Mouse (Mus musculus) liver, embryonic 12.5 days (tissue): Measurements from ENCODE around the gene Olfr309. TPM values are rescaled to one million over a fixed set of nuclear protein-coding genes. Genes with fewer than 3 reads are reported as not detected.
"Not testable (repeated sequence)": the region's sequence is repeated elsewhere in the genome, so short reads cannot be mapped to it uniquely, and the experiment has no call there.

ENCODE experiments used
- ATAC-seq: fragments of 200-750 bp; cut with Nextera tagmentation; 2 replicates; pipeline ENCODE4 v1.8.0; 2017; ENCODE audit warnings: moderate number of reproducible peaks, mild to moderate bottlenecking, moderate library complexity
- H3K27ac ChIP-seq: fragments of 300-500 bp; sonication (generic); 2 replicates; pipeline ENCODE4 v1.5.1; 2016; ENCODE audit warnings: mild to moderate bottlenecking
- H3K27me3 ChIP-seq: fragments of 300-500 bp; sonication (generic); replicated peaks from 2 replicates; pipeline ENCODE4 v1.6.1; 2016; ENCODE audit warnings: mild to moderate bottlenecking, moderate library complexity
- H3K36me3 ChIP-seq: fragments of 300-500 bp; sonication (generic); 2 replicates; pipeline ENCODE4 v1.6.1; 2016; ENCODE audit warnings: mild to moderate bottlenecking, moderate library complexity
- H3K4me1 ChIP-seq: fragments of 300-500 bp; sonication (generic); 2 replicates; pipeline ENCODE4 v1.6.1; 2016
- H3K4me2 ChIP-seq: fragments of 300-500 bp; sonication (generic); 2 replicates; pipeline ENCODE4 v1.6.1; 2016; ENCODE audit warnings: mild to moderate bottlenecking, moderate library complexity
- H3K4me3 ChIP-seq: fragments of 300-500 bp; sonication (generic); 2 replicates; pipeline ENCODE4 v1.5.1; 2016; ENCODE audit warnings: mild to moderate bottlenecking, moderate library complexity
- H3K9ac ChIP-seq: fragments of 300-500 bp; sonication (generic); 2 replicates; pipeline ENCODE4 v1.6.1; 2016; ENCODE audit warnings: mild to moderate bottlenecking, moderate library complexity
- H3K9me3 ChIP-seq: fragments of 300-500 bp; sonication (generic); replicated peaks from 2 replicates; pipeline ENCODE4 v1.6.1; 2016; ENCODE audit warnings: mild to moderate bottlenecking, moderate library complexity
- WGBS: fragments of 180-500 bp; shearing (Covaris S2); methylation state at CpG from one replicate; pipeline ENCODE4 v1.1.7; 2016; ENCODE audit not compliant: insufficient replicate concordance; 5-methylcytosine and 5-hydroxymethylcytosine counted together
- microRNA-seq: library from miRNA; unstranded; fragments of <30 nt; microRNA quantifications from one replicate; pipeline ENCODE4, GENCODE M21; 2017
- polyA plus RNA-seq: library from polyadenylated mRNA; unstranded; fragments of >200 nt; fragmentation: Nextera tagmentation; extraction: Ambion mirVana; gene quantifications from 2 replicates; pipeline ENCODE4 v1.2.1, GENCODE M21; 2016

Gene Olfr309
- not detected in 2 replicates for polyA plus RNA-seq

DNA sequence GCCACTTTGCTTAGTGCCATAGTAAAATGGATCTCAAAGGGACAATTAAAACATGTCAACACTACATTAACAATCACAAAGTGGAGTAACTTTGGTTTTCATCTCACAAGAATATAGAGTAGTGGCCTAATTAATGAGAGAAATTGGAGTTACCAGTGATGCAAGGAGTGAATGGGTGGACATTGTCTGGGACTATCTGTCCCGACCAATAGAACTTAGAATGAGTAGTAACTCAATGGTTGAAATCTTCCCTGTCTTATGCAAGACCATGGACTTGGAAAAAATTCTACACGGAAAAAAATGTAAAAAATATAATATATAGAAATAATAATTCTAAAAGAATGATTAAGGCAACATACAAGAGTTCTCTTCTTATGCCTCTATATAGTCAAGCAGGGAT lies at the start of gene Olfr309:
Gene Olfr309 (minus strand): TSS at position 101 of the 400 bp plus-strand sequence.
- Histone ChIP-seq H3K9ac (no peak within 1 kb of the TSS), H3K9me3 (no peaks in the 10 kb centered on the region), H3K27ac (no peak within 1 kb of the TSS), H3K4me1 (no peaks in the 10 kb centered on the region), H3K4me2 (no peak within 1 kb of the TSS), H3K4me3 (no peak within 1 kb of the TSS), H3K36me3 (no peaks in the 10 kb centered on the region), H3K27me3 (no peaks in the 10 kb centered on the region)
- WGBS = 49% methylated on average over 2 of the region's 2 CpGs
- ATAC-seq = no peak

DNA sequence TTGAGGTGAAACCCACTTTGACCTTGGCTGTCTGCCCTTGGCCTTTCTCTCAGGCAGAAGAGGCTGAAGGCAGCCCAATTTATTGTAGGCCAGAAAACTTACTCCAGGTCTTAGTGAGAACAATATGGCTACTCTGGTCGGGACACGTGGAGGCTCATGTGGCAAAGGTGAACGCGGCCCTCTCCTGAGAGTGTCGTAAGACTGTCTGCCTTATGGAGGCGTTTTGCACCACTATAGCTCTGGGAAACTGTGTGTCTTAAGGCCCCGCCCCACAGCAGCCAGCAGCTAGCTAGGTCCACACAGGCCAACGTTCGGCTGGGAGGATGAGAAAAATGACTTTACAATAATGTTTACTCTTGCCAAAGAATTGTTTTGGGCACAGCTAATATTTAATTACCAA lies 32.8 kb upstream of the Olfr309 start:
- not testable (repeated sequence) for H3K4me3 ChIP-seq, H3K36me3 ChIP-seq, H3K9ac ChIP-seq, H3K4me1 ChIP-seq, H3K4me2 ChIP-seq, ATAC-seq, H3K9me3 ChIP-seq, H3K27me3 ChIP-seq, H3K27ac ChIP-seq
- WGBS = 79% methylated on average over 9 of the region's 9 CpGs

DNA sequence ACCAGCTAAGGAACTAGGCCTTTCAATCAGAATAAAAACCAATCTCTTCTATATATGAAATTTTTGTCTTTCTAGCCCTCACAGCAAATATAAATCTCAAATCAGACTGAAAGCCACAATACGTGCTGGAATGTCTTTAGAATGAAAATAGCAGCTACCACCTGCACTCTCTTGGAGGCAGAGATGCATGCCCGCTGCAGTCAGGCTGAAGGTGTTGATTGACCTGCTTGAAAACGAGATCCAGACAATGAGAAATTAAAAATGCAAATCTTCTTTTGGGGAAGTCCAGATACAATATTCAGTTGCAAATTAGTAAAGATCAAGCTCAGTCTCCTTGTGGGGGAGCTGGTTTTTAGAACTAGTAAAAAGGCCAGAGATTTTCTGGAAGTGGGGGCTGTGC lies 30.7 kb upstream of the Olfr309 start:
- Histone ChIP-seq H3K4me1 (no peaks in the 10 kb centered on the region), H3K4me3 (no peak overlapping the region), H3K4me2 (no peak overlapping the region), H3K27me3 (no peaks in the 10 kb centered on the region), H3K27ac (no peak overlapping the region), H3K9me3 (no peaks in the 10 kb centered on the region), H3K9ac (no peak overlapping the region), H3K36me3 (no peaks in the 10 kb centered on the region)
- ATAC-seq = no peak
- 53% methylated on average over 3 of the region's 3 CpGs for WGBS

DNA sequence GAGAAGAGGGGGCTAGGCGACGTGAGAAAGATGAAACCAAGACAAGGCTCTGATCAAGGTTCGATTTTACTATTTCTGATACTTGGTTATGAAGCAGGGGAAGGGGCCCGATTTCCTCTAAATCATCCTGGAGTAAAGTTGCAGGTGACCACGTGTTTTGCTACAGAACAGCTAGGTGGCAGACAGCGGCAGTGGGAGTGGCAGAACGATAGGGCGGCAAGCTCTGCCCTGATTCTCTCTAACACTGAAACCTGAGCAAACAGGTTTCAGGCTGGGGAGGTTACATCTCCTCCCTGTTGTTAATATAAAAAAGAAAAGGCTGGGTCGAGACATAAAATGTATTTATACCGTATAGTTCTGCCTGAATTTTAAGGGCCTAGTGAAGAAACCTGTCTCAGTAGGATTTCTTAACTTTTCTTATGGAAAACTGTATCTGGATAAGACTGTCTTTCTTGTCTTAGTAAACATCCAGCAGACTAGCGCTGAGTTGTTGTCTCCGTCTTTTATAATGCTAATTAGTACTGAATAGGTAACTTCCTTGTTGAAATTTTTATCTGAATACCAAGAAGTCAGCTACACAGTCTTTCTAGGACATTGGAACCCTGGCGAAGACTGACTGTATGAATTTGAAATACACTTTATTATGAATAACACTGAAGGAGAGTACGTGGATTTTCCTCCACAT lies 29.5 kb upstream of the Olfr309 start:
- Histone ChIP-seq H3K4me3 (no peak overlapping the region), H3K9ac (no peak overlapping the region), H3K27ac (no peak overlapping the region), H3K4me1 (no peaks in the 10 kb centered on the region), H3K9me3 (no peaks in the 10 kb centered on the region), H3K4me2 (no peak overlapping the region), H3K36me3 (no peaks in the 10 kb centered on the region), H3K27me3 (no peaks in the 10 kb centered on the region)
- no peak for ATAC-seq
- WGBS = 57% methylated on average over 14 of the region's 14 CpGs

DNA sequence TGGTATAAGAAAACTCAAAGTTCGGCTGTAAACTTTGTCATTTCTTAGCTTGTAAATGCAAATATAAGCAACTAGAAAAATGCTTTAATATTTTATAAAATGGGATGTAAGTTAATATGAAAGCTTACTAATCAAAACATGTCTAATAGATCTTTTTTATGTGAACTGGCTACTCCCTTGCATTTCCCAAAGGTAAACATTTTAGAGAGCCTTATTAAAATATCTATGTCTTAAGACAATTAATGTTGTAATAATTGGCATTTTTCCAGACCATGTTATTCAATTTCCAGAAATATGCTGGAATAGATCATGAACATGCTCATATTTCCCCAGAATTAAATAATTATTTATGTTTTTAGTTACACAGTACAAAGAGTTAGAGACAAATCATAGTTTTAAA lies 24.0 kb upstream of the Olfr309 start, which contains the start of gene Olfr307:
Gene Olfr307 (minus strand): TSS at position 101 of the 400 bp plus-strand sequence.
- Histone ChIP-seq H3K9me3 (no peaks in the 10 kb centered on the region), H3K4me1 (no peaks in the 10 kb centered on the region), H3K4me2 (no peak within 1 kb of the TSS), H3K36me3 (no peaks in the 10 kb centered on the region), H3K4me3 (no peak within 1 kb of the TSS), H3K9ac (no peak within 1 kb of the TSS), H3K27me3 (no peaks in the 10 kb centered on the region), H3K27ac (no peak within 1 kb of the TSS)
- no peak for ATAC-seq
- 42% methylated on average over 1 of the region's 1 CpGs for WGBS

DNA sequence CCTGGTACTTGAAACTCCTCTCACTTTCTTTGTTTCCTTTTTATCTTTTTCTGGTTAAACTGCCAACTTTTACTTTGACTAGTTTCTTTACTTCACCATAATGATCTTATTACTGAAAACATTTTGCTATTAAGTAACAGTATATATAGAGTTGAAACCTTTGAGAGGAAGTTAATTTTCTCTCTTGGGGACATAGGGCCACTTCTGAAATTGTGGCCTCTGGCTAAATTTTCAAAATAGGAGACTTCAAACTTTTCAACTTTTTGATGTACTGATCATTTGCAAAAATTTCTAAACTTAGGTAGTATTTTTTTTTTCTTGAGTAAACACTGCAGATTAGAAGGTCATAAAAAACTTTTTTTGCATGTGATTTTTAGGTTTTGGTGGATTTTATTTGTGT lies 12.0 kb upstream of the Olfr309 start, which contains the start of gene Olfr308:
Gene Olfr308 (minus strand): TSS at position 101 of the 400 bp plus-strand sequence.
- no peaks in the 10 kb centered on the region for H3K4me1 ChIP-seq
- ATAC-seq = no peak
- H3K9me3 ChIP-seq = no peaks in the 10 kb centered on the region
- H3K27me3 ChIP-seq = no peaks in the 10 kb centered on the region
- H3K4me2 ChIP-seq = no peak within 1 kb of the TSS
- no peak within 1 kb of the TSS for H3K4me3 ChIP-seq
- H3K9ac ChIP-seq = no peak within 1 kb of the TSS
- H3K36me3 ChIP-seq = no peaks in the 10 kb centered on the region
- no peak within 1 kb of the TSS for H3K27ac ChIP-seq

DNA sequence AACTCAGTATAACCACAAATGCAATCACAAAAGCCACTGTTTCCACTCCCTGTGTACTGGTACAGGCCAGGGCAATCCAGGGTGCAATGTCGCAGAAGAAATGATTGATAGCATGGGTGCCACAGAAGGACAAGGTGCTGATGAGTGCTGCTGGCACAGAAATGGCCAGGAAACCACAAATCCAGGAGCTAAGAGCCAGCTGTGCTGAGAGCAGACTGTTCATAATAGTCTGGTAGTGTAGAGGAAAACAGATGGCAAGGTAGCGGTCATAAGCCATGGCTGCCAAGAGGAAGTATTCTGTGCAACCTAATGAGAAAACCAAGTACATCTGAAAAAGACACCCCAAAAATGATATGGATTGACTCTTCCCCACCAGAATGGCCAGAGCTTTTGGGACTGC lies 7.8 kb upstream of the Olfr309 start:
- no peak for ATAC-seq
- Histone ChIP-seq H3K4me3 (no peak overlapping the region), H3K27me3 (no peaks in the 10 kb centered on the region), H3K4me1 (no peaks in the 10 kb centered on the region), H3K4me2 (no peak overlapping the region), H3K9me3 (no peaks in the 10 kb centered on the region), H3K36me3 (no peaks in the 10 kb centered on the region), H3K27ac (no peak overlapping the region), H3K9ac (no peak overlapping the region)
- WGBS = 81% methylated on average over 2 of the region's 2 CpGs

DNA sequence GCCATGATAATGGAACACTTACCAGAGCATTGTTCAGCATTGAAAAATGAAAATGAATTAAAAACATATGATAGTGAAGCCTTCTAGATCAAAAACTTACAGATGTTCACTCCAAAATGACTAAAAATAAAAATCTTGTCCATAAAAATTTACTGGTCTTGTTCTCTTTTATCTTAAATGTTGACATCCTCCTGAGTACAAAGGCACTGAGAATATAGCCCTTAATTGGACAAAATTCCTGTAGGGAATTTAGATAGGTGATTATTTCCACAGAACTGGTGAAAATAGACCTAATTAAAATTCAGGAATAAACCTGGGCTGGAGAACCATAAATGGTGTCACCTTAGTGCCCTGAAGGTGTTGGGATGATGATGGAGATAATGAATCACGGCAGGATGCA lies 36.4 kb downstream of the Olfr309 start, which contains the start of gene Olfr310:
Gene Olfr310 (minus strand): TSS at position 101 of the 400 bp plus-strand sequence.
- Histone ChIP-seq H3K9ac (no peak within 1 kb of the TSS), H3K4me3 (no peak within 1 kb of the TSS), H3K27me3 (no peaks in the 10 kb centered on the region), H3K36me3 (no peaks in the 10 kb centered on the region), H3K4me1 (no peaks in the 10 kb centered on the region), H3K9me3 (no peaks in the 10 kb centered on the region), H3K27ac (no peak within 1 kb of the TSS), H3K4me2 (no peak within 1 kb of the TSS)
- 61% methylated on average over 1 of the region's 1 CpGs for WGBS
- ATAC-seq = no peak

Small RNAs within 50 kb of the gene (microRNA-seq; reads per million reads assigned to microRNA genes)
- gene Gm23192 = not detected

Other genes starting within 250 kb of the Olfr309 start
- not detected in 2 replicates for gene Vmn2r75, start 141.9 kb downstream of the Olfr309 start, polyA plus RNA-seq
- not detected in 2 replicates for gene Vmn2r76, start 67.4 kb downstream of the Olfr309 start, polyA plus RNA-seq
- not detected in 2 replicates for gene Olfr310, start 36.5 kb downstream of the Olfr309 start, polyA plus RNA-seq
- gene Olfr308, start 11.9 kb upstream of the Olfr309 start, polyA plus RNA-seq = not detected in 2 replicates
- gene Olfr307, start 23.9 kb upstream of the Olfr309 start, polyA plus RNA-seq = not detected in 2 replicates
- gene Olfr305, start 53.2 kb upstream of the Olfr309 start, polyA plus RNA-seq = not detected in 2 replicates
- gene Olfr304, start 73.0 kb upstream of the Olfr309 start, polyA plus RNA-seq = not detected in 2 replicates
- not detected in 2 replicates for gene Olfr303, start 84.1 kb upstream of the Olfr309 start, polyA plus RNA-seq
- gene Olfr301, start 90.1 kb upstream of the Olfr309 start, polyA plus RNA-seq = not detected in 2 replicates
- gene Olfr299, start 146.2 kb upstream of the Olfr309 start, polyA plus RNA-seq = not detected in 2 replicates
- gene Olfr298, start 178.8 kb upstream of the Olfr309 start, polyA plus RNA-seq = not detected in 2 replicates
- not detected in 2 replicates for gene Olfr297, start 206.3 kb upstream of the Olfr309 start, polyA plus RNA-seq